ENCODE assay signal across 8 mouse cellular contexts in genomic region chr10:84392027-84392722, GRCm38 (mm10). TPM values are rescaled to one million over a fixed set of nuclear protein-coding genes. Genes with fewer than 3 reads are reported as not detected.
DNase-seq lines count a peak whose midpoint lies in the region; ATAC-seq and TF ChIP-seq lines count a peak whose summit lies in the region.

No protein-coding gene starts in this region.

- peak overlapping the region; percentile 8 for H3K9ac ChIP-seq in heart, embryonic 16.5 days (ENCODE audit: low read length)
- 0 out of 2 replicates have a peak overlapping the region, but pooled peaks have one; percentile 32 for H3K9ac ChIP-seq in forebrain, embryonic 14.5 days (ENCODE audit: low read length)
- H3K9ac ChIP-seq in lung, embryonic 16.5 days (ENCODE audit: low read length), result 0 out of 2 replicates have a peak overlapping the region, but pooled peaks have one; percentile 1
- no peak overlapping the region for H3K9ac ChIP-seq in stomach, postnatal 0 days (ENCODE audit: low read length)

- no peak for ATAC-seq in heart, embryonic 16.5 days (replicated peaks; ENCODE audit: extremely low read depth, insufficient read depth, low FRiP score)
- no peak for ATAC-seq in forebrain, embryonic 14.5 days
- ATAC-seq in lung, embryonic 16.5 days (ENCODE audit: low read depth), result no peak
- no peak for ATAC-seq in stomach, postnatal 0 days (ENCODE audit: low FRiP score, low TSS enrichment)

- H3K27me3 ChIP-seq in heart, embryonic 16.5 days (ENCODE audit: control insufficient read depth, insufficient read depth, low read length), result no peaks in the 10 kb centered on the region
- no peaks in the 10 kb centered on the region for H3K27me3 ChIP-seq in forebrain, embryonic 14.5 days (replicated peaks; ENCODE audit: control insufficient read depth, insufficient read depth, low read length)
- H3K27me3 ChIP-seq in lung, embryonic 16.5 days (ENCODE audit: control insufficient read depth, insufficient read depth, low read depth, low read length), result no peaks in the 10 kb centered on the region
- no peaks in the 10 kb centered on the region for H3K27me3 ChIP-seq in stomach, postnatal 0 days (ENCODE audit: control insufficient read depth, insufficient read depth, low read length)

- peaks cover 70% of the 10 kb centered on the region for H3K4me1 ChIP-seq in heart, embryonic 16.5 days (ENCODE audit: control insufficient read depth, insufficient read depth, low read length)
- H3K4me1 ChIP-seq in forebrain, embryonic 14.5 days (ENCODE audit: control insufficient read depth, insufficient read depth, low read length), result peaks cover 44% of the 10 kb centered on the region
- H3K4me1 ChIP-seq in lung, embryonic 16.5 days (replicated peaks; ENCODE audit: control insufficient read depth, insufficient read depth, low read length), result peaks cover 75% of the 10 kb centered on the region
- H3K4me1 ChIP-seq in stomach, postnatal 0 days (replicated peaks; ENCODE audit: control insufficient read depth, insufficient read depth), result peaks cover 5% of the 10 kb centered on the region; the same call in 1 of the 2 replicates

- H3K36me3 ChIP-seq in heart, embryonic 16.5 days (ENCODE audit: control insufficient read depth, insufficient read depth), result no peaks in the 10 kb centered on the region
- H3K36me3 ChIP-seq in forebrain, embryonic 14.5 days (ENCODE audit: control insufficient read depth, insufficient read depth, low read length), result peaks cover 5% of the 10 kb centered on the region; the same call in 1 of the 2 replicates
- no peaks in the 10 kb centered on the region for H3K36me3 ChIP-seq in lung, embryonic 16.5 days (ENCODE audit: control insufficient read depth, insufficient read depth, low read length)
- no peaks in the 10 kb centered on the region for H3K36me3 ChIP-seq in stomach, postnatal 0 days (ENCODE audit: control insufficient read depth, insufficient read depth, low read length)

- WGBS in heart, embryonic 16.5 days, result 27% methylated on average over 14 of the region's 14 CpGs
- WGBS in forebrain, embryonic 14.5 days, result 16% methylated on average over 14 of the region's 14 CpGs
- 24% methylated on average over 14 of the region's 14 CpGs for WGBS in lung, embryonic 16.5 days
- WGBS in stomach, postnatal 0 days, result 21% methylated on average over 14 of the region's 14 CpGs

- peak; percentile 57 for TF ChIP-seq CTCF in stomach, postnatal 0 days (IDR thresholded peaks at IDR 0.05; ENCODE audit: low read depth)

- TF ChIP-seq EP300 in stomach, postnatal 0 days (optimal IDR thresholded peaks at IDR 0.05), result no peak

- peak overlapping the region; percentile 41 for H3K27ac ChIP-seq in heart, embryonic 16.5 days (ENCODE audit: low read length)
- H3K27ac ChIP-seq in forebrain, embryonic 14.5 days (ENCODE audit: low read depth, low read length), result peak overlapping the region; percentile 57; the same call in 1 of the 2 replicates
- H3K27ac ChIP-seq in lung, embryonic 16.5 days (ENCODE audit: low read length), result peak overlapping the region; percentile 48; the same call in 1 of the 2 replicates
- no peak overlapping the region for H3K27ac ChIP-seq in stomach, postnatal 0 days (replicated peaks)

- DNase-seq in heart, adult 11 months, result no peak
- DNase-seq in MN1 (ENCODE audit: low spot score), result peak; percentile 30
- peak; percentile 66 for DNase-seq in forebrain, embryonic 14.5 days (ENCODE audit: low spot score)
- peak; percentile 24 for DNase-seq in stomach, postnatal 0 days (ENCODE audit: low spot score)
- no peak for DNase-seq in urinary bladder, adult 18-20 months (ENCODE audit: low spot score in 2 of 2)
- no peak for DNase-seq in layer of hippocampus, adult 18-20 months (ENCODE audit: low spot score in 2 of 2)

- no peak overlapping the region for H3K4me2 ChIP-seq in heart, embryonic 16.5 days (ENCODE audit: low read depth, low read length)
- H3K4me2 ChIP-seq in forebrain, embryonic 14.5 days (ENCODE audit: low read length), result peak overlapping the region; percentile 2; the same call in 1 of the 2 replicates
- H3K4me2 ChIP-seq in lung, embryonic 16.5 days (ENCODE audit: low read depth, low read length), result no peak overlapping the region
- H3K4me2 ChIP-seq in stomach, postnatal 0 days (replicated peaks; ENCODE audit: low read depth), result no peak overlapping the region

- no peaks in the 10 kb centered on the region for H3K9me3 ChIP-seq in heart, embryonic 16.5 days (replicated peaks; ENCODE audit: control insufficient read depth, low read length)
- H3K9me3 ChIP-seq in forebrain, embryonic 14.5 days (replicated peaks; ENCODE audit: control insufficient read depth, low read length), result no peaks in the 10 kb centered on the region
- H3K9me3 ChIP-seq in lung, embryonic 16.5 days (ENCODE audit: control insufficient read depth, low read length), result no peaks in the 10 kb centered on the region
- H3K9me3 ChIP-seq in stomach, postnatal 0 days (ENCODE audit: control insufficient read depth, low read length), result no peaks in the 10 kb centered on the region

- no peak overlapping the region for H3K4me3 ChIP-seq in heart, embryonic 16.5 days (ENCODE audit: low read length)
- no peak overlapping the region for H3K4me3 ChIP-seq in forebrain, embryonic 14.5 days (ENCODE audit: low read depth, low read length)
- H3K4me3 ChIP-seq in lung, embryonic 16.5 days (ENCODE audit: low read length), result no peak overlapping the region
- H3K4me3 ChIP-seq in stomach, postnatal 0 days (ENCODE audit: low read depth, low read length), result no peak overlapping the region

RNA-seq across cellular contexts. Expression of gene Nuak1, which starts 48.2 kb away (rescaled TPM):
- polyA plus RNA-seq in heart, embryonic 16.5 days (2015; fragmentation: Nextera tagmentation; extraction: Ambion mirVana), result 3.0 and 3.2 TPM in 2 replicates
- polyA plus RNA-seq in forebrain, embryonic 14.5 days (2014; fragmentation: Nextera tagmentation; extraction: Ambion mirVana), result 12.6 and 12.9 TPM in 2 replicates
- polyA plus RNA-seq in lung, embryonic 16.5 days (2015; fragmentation: Nextera tagmentation; extraction: Ambion mirVana), result 2.2 and 2.6 TPM in 2 replicates
- polyA plus RNA-seq in stomach, postnatal 0 days (2015; fragmentation: Nextera tagmentation; extraction: Ambion mirVana), result 0.35 and 0.40 TPM in 2 replicates
- 10 to 100 TPM; 62.7 to 66.4 TPM for total RNA-seq in layer of hippocampus, adult 18-20 months (2021)

Comparison
In these comparisons a context has a peak if more than half of its experiments do, and no peak if none do; other contexts are left out.
1. DNase-seq: peak in MN1 (single experiment), forebrain, embryonic 14.5 days (single experiment) and stomach, postnatal 0 days (single experiment); none in heart, adult 11 months (single experiment), urinary bladder, adult 18-20 months (0 of 2) and layer of hippocampus, adult 18-20 months (0 of 2).